Mouse (Mus musculus) heart, postnatal 10 days (tissue): ENCODE measurements around the gene P4hb. TPM values are rescaled to one million over a fixed set of nuclear protein-coding genes. Genes with fewer than 3 reads are reported as not detected.
A peak's percentile ranks its signal among the peaks of the same experiment; 100 is the strongest.
"Not testable (repeated sequence)": the region's sequence is repeated elsewhere in the genome, so short reads cannot be mapped to it uniquely, and the experiment has no call there.

Experiments
- DNase-seq, 2 experiments: peaks; one replicate each; pipeline ENCODE4 v3.0.0; 2021
- intact Hi-C: fragments of 180-260 bp; cut with DNase I; formaldehyde crosslinking; loops from one replicate; pipeline ENCODE4 v1.15.1; 2025
- total RNA-seq, 2 experiments: library from RNA; stranded (reverse); gene quantifications; 2 replicates each; pipeline ENCODE4 v1.2.3; 2021

P4hb gene
- total RNA-seq, 2 experiments from 2014 or later, result 306 to 311 TPM

DNA sequence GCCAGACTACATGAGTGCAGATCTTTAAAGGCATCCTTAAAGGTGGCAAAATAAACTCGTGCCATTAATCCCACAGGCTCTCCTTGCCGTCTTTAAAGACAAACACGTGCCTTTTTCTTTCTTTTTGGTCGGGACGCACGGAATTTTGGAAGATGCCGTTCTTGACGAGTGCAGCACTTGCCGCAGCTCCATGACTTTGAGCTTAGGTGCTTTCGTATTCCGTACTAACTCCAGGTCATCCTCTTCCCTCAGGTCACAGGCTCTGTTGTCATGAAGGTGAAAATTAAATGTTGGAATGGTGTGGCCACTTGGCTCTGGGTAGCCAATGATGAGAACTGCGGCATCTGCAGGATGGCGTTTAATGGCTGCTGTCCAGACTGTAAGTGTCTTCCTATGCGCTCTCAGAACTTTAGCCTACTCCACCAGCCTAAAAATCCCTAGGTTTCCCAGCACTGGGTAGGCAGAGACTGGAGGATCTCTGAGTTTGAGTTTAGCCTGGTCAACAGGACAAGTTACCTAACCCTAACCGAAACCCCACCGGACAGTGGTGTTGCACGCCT lies 26.0 kb upstream of the P4hb start:
- no peak for DNase-seq
- intact Hi-C loops, result loop anchor here (2.0 kb wide), 1 partner anchor 16 kb away; no protein-coding TSS in a partner anchor

GRCm38 (mm10) chr11:120598283-120598989 lies 25.4 kb upstream of the P4hb start, which contains the start of the genes Alyref and Anapc11:
TSS of gene Alyref (minus strand) at chr11:120598365.
TSS of gene Anapc11 (plus strand) at chr11:120598421.
- intact Hi-C loops, result loop anchor here (2.0 kb wide), 1 partner anchor 16 kb away; no protein-coding TSS in a partner anchor
- peak; percentile 96 for DNase-seq

GRCm38 (mm10) chr11:120597240-120598235 lies 24.5 kb upstream of the P4hb start:
- DNase-seq, result peak in 1 of 2 experiments; percentile 50
- intact Hi-C loops, result loop anchor here (2.0 kb wide), 1 partner anchor 15 kb away; no protein-coding TSS in a partner anchor

DNA sequence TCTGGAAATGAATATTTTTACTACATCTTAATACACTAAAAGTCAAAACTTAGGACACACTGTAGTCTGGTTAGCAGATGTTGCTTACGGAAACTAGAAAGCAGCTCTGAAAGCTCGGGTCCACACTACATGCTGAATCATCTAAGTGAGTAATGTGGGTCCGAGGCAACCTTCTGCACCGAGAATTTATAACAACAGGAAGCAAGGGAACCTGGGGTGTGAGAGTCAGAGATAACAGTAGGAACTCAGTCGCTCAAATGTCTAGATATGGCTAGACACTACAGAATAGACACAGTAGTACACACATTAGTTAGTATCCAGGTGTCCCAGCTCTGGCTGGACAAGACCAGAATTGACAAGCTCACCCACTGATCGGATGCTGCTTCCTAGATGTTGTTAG lies 15.5 kb upstream of the P4hb start:
- intact Hi-C loops, result no loop called here

DNA sequence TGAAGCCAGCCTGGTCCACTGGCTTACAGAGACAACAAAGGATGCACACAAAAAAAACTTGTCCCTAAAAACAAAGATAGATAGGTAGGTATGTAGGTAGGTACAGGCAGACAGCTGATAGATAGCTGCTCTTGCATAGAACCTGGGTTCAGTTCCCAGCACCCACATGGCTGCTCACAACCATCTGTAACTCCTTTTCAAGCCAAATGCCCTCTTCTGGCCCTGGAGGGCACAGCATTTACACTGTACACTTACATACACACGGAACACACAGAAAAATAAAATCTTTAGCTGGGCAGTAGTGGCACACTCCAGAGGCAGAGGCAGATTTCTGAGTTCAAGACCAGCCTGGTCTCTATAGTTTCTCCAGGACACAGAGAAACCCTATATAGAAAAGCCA lies 10.9 kb upstream of the P4hb start:
- intact Hi-C loops, result loop anchor here (2.0 kb wide), 1 partner anchor 15 kb away; the partner anchor contains the start of genes Alyref and Anapc11
- DNase-seq, result no peak

More for the DNA sequence above, 15.5 kb upstream of the P4hb start:
- DNase-seq, result no peak

GRCm38 (mm10) chr11:120582982-120583293 lies 9.9 kb upstream of the P4hb start:
- not testable (repeated sequence) for DNase-seq
- intact Hi-C loops, result loop anchor here (2.0 kb wide), 1 partner anchor 16 kb away; the partner anchor contains the start of genes Alyref and Anapc11

GRCm38 (mm10) chr11:120582268-120582981 lies 9.4 kb upstream of the P4hb start:
- DNase-seq, result peak; percentile 38 to 58

GRCm38 (mm10) chr11:120581490-120582267 lies 8.6 kb upstream of the P4hb start, which contains the start of gene Arhgdia:
TSS of gene Arhgdia (minus strand) at chr11:120581624.
- intact Hi-C loops, result loop anchor here (2.0 kb wide), 2 partner anchors 17 to 31 kb away; partner anchors contain the start of genes Alyref and Anapc11
- peak; percentile 93 for DNase-seq

More at GRCm38 (mm10) chr11:120582268-120582981, 9.4 kb upstream of the P4hb start:
- intact Hi-C loops, result loop anchor here (2.0 kb wide), 1 partner anchor 16 kb away; the partner anchor contains the start of genes Alyref and Anapc11

GRCm38 (mm10) chr11:120580871-120581331 lies 7.8 kb upstream of the P4hb start:
- intact Hi-C loops, result loop anchor here (2.0 kb wide), 1 partner anchor 32 kb away; no protein-coding TSS in a partner anchor

GRCm38 (mm10) chr11:120580190-120580589 lies 7.1 kb upstream of the P4hb start:
- intact Hi-C loops, result loop anchor here (2.0 kb wide), 1 partner anchor 33 kb away; no protein-coding TSS in a partner anchor

More at GRCm38 (mm10) chr11:120580871-120581331, 7.8 kb upstream of the P4hb start:
- peak; percentile 52 to 61 for DNase-seq

GRCm38 (mm10) chr11:120579316-120580107 lies 6.5 kb upstream of the P4hb start:
- peak; percentile 75 to 86 for DNase-seq
- intact Hi-C loops, result loop anchor here (2.0 kb wide), 2 partner anchors 33 to 63 kb away; no protein-coding TSS in a partner anchor

More at GRCm38 (mm10) chr11:120580190-120580589, 7.1 kb upstream of the P4hb start:
- DNase-seq, result no peak

- intact Hi-C loops, result loop anchor here (2.0 kb wide), 1 partner anchor 62 kb away; no protein-coding TSS in a partner anchor
These were observed 5.7 kb upstream of the P4hb start for GRCm38 (mm10) chr11:120578694-120579243.

DNA sequence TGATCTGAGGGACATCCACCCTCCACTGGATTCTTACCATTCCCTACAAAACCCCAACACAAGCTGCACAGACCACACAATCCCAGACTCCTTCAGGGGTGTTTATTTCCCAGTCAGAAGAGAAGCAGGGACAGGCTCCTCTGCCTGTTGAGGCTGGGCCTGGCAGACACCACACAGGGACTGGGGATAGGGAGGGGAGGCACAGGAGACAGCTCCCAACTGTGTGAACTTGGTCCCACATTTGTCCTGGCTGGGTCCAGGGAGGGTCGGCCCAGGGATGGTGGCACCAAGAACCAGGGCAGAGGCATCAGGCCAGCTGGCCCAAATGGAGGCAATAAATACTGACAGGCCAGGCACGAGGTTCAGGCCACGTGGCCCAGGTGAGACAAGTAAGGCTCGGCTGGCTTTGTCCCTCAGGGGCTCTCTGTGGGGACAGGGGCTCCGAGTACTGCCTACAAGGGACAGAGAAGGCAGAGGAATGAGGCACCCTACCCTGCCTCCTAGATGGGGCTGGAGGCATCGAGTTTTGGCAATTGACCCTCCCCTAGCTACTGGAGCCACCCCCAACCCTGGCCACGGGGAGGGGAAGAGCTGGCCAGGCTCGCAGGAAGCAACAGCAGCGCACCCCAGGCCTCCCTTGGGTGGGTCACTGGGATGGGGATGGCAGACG lies 5.1 kb upstream of the P4hb start:
- intact Hi-C loops, result loop anchor here (2.0 kb wide), 1 partner anchor 61 kb away; no protein-coding TSS in a partner anchor
- DNase-seq, result no peak

More at GRCm38 (mm10) chr11:120578694-120579243, 5.7 kb upstream of the P4hb start:
- DNase-seq, result no peak

DNA sequence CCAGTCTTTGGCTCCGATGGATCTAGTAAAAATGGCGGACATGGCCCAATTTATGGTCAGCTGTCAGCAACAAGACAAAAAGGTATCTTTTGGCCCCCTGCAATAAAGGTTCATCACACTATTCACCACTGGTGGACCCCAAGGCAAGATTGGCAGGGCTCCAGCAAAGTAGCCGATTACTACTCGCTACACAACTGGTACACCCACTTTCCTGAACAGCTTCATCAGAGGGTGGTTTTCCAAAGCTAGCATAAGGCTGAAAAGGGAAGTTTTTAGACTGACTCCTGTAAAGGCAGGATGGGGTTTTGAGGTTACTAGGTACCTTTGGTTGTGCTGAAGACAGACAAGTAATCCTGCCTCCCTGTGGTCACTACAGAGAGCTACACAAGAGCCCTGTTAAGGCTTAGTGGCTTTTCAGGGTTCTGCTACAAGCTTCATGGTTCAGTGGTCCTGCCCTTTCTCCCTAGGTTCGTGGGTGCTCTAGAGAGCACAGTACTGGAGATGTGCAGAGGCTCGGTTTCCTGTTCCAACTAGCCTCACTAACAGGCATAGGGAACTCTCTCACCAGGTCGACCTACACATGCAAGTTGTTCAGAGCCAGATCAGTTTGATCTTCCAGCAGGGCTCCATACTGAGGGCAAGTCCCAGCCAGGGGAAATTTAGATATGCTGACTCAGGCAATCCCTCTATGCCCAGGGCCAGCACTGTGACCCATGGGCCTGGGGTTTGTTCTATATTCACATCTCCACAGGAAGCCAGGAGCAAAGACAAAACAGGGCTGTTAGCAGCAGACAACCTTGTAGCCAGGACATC lies 4.4 kb upstream of the P4hb start:
- peak in 1 of 2 experiments; percentile 45 for DNase-seq
- intact Hi-C loops, result loop anchor here (2.0 kb wide), 1 partner anchor 61 kb away; no protein-coding TSS in a partner anchor

DNA sequence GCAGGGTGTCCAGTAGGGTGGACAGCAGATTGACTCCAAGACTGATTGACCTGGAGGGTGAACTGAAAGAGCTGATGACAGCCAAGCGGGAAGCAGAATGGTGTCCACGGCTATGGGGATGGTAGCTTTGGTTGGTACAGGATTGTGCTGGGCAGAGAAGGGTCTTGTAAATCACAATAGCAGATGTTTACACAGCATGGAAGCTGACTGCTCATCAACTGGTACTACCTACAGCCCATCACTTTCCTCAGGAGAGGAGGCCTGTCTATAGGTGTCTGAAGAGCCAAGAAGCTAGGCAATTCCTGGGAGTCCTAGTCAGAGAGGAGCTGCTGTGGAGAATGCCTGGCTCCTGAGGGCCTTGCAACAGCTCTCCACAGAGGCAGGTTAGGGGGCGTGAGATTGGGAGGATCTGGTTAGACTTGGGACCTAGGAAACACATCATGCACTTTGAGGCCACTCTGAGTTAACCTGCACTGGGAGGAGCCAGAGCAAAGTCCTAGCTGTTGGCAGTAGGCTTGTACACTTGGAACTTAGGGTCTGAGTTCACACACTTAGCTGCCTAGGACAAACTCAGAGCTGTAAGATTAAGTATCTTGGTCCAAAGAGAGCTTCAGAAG lies 3.4 kb upstream of the P4hb start:
- no peak for DNase-seq
- intact Hi-C loops, result no loop called here
